Mouse (Mus musculus): ENCODE measurements around the gene Zdhhc16.
A peak's percentile ranks its signal among the peaks of the same experiment; 100 is the strongest.

The Zdhhc16 gene

GRCm38 (mm10) chr19:41943841-41944240 lies 10.6 kb downstream of the Zdhhc16 start:
- no peak for DNase-seq (ENCODE audit: low read depth, low spot score)
- no peaks in the 10 kb centered on the region for H3K27me3 ChIP-seq (ENCODE audit: control insufficient read depth, insufficient read depth, low read length, poor library complexity, severe bottlenecking)
- H3K36me3 ChIP-seq (ENCODE audit: control insufficient read depth, insufficient read depth, low read length, poor library complexity, severe bottlenecking): peaks cover 16% of the 10 kb centered on the region

DNA sequence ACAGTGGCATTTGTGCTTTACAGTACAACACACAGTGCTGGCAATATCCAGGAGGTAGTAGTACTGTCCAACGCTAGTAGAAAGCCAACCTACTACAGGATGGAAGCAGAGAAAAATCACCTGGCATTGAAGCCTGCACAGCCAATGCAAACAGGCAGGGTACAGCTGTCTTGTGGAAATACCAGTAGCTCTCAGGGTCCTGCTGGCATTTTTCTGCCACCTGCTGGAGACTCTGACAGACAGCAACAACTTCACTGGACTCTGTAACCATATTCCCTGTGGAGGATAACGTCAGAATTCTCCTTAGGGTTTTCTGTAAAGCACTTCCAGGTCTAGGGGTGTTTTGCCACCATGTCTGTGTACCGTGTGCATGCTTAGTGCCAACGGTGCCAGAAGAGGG lies 19.0 kb downstream of the Zdhhc16 start:
- peak; percentile 28 for DNase-seq (ENCODE audit: low read depth, low spot score)
- no peaks in the 10 kb centered on the region for H3K27me3 ChIP-seq (ENCODE audit: control insufficient read depth, insufficient read depth, low read length, poor library complexity, severe bottlenecking)
- peaks cover 6% of the 10 kb centered on the region for H3K36me3 ChIP-seq (ENCODE audit: control insufficient read depth, insufficient read depth, low read length, poor library complexity, severe bottlenecking)

- no peak for DNase-seq (ENCODE audit: low read depth, low spot score)
- H3K36me3 ChIP-seq (ENCODE audit: control insufficient read depth, insufficient read depth, low read length, poor library complexity, severe bottlenecking): peaks cover 10% of the 10 kb centered on the region
- H3K27me3 ChIP-seq (ENCODE audit: control insufficient read depth, insufficient read depth, low read length, poor library complexity, severe bottlenecking): no peaks in the 10 kb centered on the region
Observed at GRCm38 (mm10) chr19:41953574-41953973, 20.3 kb downstream of the Zdhhc16 start.

DNA sequence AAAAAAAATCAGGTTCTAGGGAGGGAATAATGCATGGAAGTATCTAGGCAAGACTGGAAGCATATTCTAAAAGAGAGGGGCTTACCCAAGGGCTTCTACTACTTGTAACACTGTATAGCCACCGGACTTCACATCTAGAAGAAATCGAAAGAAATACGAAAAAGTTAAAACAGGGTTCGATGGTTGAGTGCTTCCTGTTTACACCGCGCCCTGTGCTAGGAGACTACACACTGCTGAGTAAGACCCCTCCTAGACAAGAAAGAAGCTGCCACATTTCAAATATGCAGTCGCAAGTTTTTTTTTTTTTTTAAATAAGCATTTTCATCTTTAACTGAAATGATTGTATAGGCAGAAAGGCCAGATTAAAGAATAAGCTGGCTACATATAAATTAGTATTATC lies 36.3 kb downstream of the Zdhhc16 start:
- H3K36me3 ChIP-seq (ENCODE audit: control insufficient read depth, insufficient read depth, low read length, poor library complexity, severe bottlenecking): peaks cover 16% of the 10 kb centered on the region
- no peak for DNase-seq (ENCODE audit: low read depth, low spot score)
- no peaks in the 10 kb centered on the region for H3K27me3 ChIP-seq (ENCODE audit: control insufficient read depth, insufficient read depth, low read length, poor library complexity, severe bottlenecking)

DNA sequence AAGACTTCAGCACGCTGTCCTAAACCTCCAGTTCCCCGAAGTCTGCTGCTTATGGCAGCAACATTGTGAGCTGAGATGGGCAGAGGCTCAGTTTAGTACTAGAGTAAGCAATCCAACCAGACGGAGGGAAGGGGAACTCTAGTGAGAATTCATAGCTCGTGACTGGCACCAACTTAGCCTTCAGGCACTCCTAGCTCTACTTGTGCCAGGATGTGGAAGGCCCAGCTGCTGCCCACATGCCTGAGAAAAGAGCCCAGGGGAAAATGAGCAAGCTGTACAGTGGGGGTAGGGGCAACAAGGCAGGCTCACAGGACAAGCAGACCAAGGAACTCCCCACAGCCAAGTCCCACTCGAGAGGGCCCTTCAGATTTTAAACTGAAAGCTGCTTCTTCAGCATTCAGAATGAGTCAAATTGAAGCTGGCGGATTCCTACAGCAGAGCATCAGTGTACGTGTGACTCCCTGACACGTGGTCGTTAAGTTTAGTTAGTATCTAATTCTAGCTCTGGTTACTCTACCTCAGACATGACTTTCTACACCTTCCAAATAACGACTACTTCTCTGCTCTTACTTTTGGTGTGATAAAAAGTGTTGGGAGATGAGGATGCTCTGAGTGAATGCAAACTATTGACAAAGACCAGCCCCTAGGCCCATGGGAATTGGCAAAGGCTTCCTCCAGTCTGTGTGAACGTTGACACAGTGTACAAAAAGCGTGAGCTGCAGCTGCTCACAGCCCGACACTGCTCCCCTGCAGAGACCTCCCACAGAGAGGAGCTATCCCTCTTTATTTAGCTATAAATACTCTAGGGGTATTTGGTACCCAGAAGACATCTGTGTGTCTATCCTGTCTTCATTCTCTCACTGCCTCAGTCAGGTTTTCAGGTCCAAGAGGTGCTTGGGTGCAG lies 40.9 kb downstream of the Zdhhc16 start:
- Histone ChIP-seq H3K36me3 (ENCODE audit: control insufficient read depth, insufficient read depth, low read length, poor library complexity, severe bottlenecking) (no peaks in the 10 kb centered on the region), H3K27me3 (ENCODE audit: control insufficient read depth, insufficient read depth, low read length, poor library complexity, severe bottlenecking) (no peaks in the 10 kb centered on the region)
- DNase-seq (ENCODE audit: low read depth, low spot score): no peak

- H3K27me3 ChIP-seq (ENCODE audit: control insufficient read depth, insufficient read depth, low read length, poor library complexity, severe bottlenecking): no peaks in the 10 kb centered on the region
- no peak for DNase-seq (ENCODE audit: low read depth, low spot score)
- H3K36me3 ChIP-seq (ENCODE audit: control insufficient read depth, insufficient read depth, low read length, poor library complexity, severe bottlenecking): no peaks in the 10 kb centered on the region
Observed at GRCm38 (mm10) chr19:41980422-41980818, 47.1 kb downstream of the Zdhhc16 start.

DNA sequence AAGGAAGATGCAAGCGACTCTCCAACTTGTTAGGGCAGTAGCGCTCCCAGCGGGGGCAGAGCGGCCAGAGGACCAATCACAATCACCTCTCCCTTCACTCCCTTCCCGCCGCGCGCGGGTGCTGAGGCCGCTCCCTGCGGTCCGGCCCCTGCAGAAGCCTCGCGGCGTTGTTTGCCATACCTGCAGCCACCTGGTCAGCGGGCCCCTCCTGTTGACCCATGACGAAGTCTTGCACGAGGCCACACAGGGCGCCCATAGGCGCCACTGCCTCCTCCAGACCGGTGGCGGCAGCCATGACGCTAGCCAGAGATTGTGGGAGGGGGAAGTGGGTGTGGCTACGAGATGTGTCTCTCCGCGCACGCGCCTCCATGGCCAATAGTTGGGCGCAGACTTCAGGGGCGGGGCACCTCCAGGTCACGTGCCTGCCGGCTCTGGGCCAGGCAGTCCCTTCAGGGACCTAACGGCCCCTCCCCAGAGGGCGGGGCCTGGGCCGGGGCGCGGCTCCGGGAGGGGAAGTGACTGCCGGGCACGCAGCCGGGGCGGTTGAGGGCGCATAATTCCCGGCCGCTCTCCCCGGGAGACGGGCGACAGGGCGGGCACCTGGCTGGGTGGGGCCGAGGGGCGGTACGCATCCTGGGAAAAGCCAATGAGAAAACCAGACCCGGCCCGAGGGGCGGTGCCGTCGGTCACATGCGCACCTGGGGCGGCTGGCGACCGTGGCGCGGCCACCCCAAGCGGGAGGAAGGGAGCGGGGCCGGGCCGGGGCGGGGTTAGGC lies 47.7 kb downstream of the Zdhhc16 start, which contains the start of gene Mms19:
Mms19 (minus strand) TSS at position 339 of the 776 bp plus-strand sequence.
- no peaks in the 10 kb centered on the region for H3K36me3 ChIP-seq (ENCODE audit: control insufficient read depth, insufficient read depth, low read length, poor library complexity, severe bottlenecking)
- peak; percentile 99 for DNase-seq (ENCODE audit: low read depth, low spot score)
- no peaks in the 10 kb centered on the region for H3K27me3 ChIP-seq (ENCODE audit: control insufficient read depth, insufficient read depth, low read length, poor library complexity, severe bottlenecking)

- Histone ChIP-seq H3K36me3 (ENCODE audit: control insufficient read depth, insufficient read depth, low read length, poor library complexity, severe bottlenecking) (no peaks in the 10 kb centered on the region), H3K27me3 (ENCODE audit: control insufficient read depth, insufficient read depth, low read length, poor library complexity, severe bottlenecking) (no peaks in the 10 kb centered on the region)
- no peak for DNase-seq (ENCODE audit: low read depth, low spot score)
Observed at GRCm38 (mm10) chr19:41981595-41981927, 48.3 kb downstream of the Zdhhc16 start, which contains the start of gene Ubtd1. Gene Ubtd1, plus strand, starts transcription at chr19:41981763.

DNA sequence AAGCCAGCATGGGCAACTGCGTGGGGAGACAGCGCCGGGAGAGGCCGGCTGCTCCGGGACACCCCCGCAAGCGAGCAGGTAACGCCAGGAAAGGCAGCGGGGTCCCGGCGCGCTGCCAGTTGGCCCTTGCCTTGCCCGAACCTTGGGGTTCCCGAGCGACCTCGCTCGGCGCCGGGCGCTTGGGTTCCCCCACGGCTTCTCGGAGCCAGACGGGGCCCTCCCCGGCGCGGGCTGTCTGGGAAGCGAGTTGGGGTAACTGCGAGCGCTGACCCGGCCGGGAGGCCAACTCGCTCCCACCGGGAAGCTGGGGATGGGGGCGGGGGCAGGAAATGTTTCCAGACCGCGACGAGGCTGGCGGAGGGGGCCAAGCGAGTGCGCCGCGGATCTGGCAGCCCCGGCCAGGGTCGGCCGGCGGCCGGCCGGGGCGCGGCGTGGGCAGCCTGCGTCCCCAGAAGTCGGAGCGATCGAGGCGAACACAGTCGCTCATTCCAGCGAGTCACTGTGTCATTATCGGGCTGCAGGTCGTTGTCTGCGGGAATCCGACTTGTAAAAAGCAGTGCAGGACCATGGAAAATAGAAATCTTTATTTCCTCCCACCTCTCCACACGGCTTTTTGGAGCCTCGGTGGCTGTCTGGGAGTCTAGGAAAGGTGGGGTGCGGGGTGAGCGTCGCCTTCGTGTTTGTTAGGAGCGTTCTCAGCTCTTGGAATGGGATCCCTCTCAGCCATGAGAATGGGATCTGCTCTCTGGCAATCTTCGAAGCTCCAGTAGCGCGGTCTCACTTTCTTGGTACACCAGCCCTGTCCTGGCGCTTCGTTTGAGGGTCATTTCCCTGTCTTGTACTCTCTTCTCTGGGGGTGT lies 48.9 kb downstream of the Zdhhc16 start:
- H3K27me3 ChIP-seq (ENCODE audit: control insufficient read depth, insufficient read depth, low read length, poor library complexity, severe bottlenecking): no peaks in the 10 kb centered on the region
- DNase-seq (ENCODE audit: low read depth, low spot score): no peak
- no peaks in the 10 kb centered on the region for H3K36me3 ChIP-seq (ENCODE audit: control insufficient read depth, insufficient read depth, low read length, poor library complexity, severe bottlenecking)

- no peaks in the 10 kb centered on the region for H3K27me3 ChIP-seq (ENCODE audit: control insufficient read depth, insufficient read depth, low read length, poor library complexity, severe bottlenecking)
- peak; percentile 28 for DNase-seq (ENCODE audit: low read depth, low spot score)
Observed at GRCm38 (mm10) chr19:41982791-41983150, 49.5 kb downstream of the Zdhhc16 start.

GRCm38 (mm10) chr19:41985994-41986393 lies 52.7 kb downstream of the Zdhhc16 start:
- Histone ChIP-seq H3K27me3 (ENCODE audit: control insufficient read depth, insufficient read depth, low read length, poor library complexity, severe bottlenecking) (no peaks in the 10 kb centered on the region), H3K36me3 (ENCODE audit: control insufficient read depth, insufficient read depth, low read length, poor library complexity, severe bottlenecking) (no peaks in the 10 kb centered on the region; the same call in 1 of the 2 replicates)
- DNase-seq (ENCODE audit: low read depth, low spot score): no peak

More at GRCm38 (mm10) chr19:41982791-41983150, 49.5 kb downstream of the Zdhhc16 start:
- no peaks in the 10 kb centered on the region; the same call in 1 of the 2 replicates for H3K36me3 ChIP-seq (ENCODE audit: control insufficient read depth, insufficient read depth, low read length, poor library complexity, severe bottlenecking)

- Histone ChIP-seq H3K27me3 (ENCODE audit: control insufficient read depth, insufficient read depth, low read length, poor library complexity, severe bottlenecking) (no peaks in the 10 kb centered on the region), H3K36me3 (ENCODE audit: control insufficient read depth, insufficient read depth, low read length, poor library complexity, severe bottlenecking) (no peaks in the 10 kb centered on the region; the same call in 1 of the 2 replicates)
- no peak for DNase-seq (ENCODE audit: low read depth, low spot score)
Observed at GRCm38 (mm10) chr19:41987206-41987605, 53.9 kb downstream of the Zdhhc16 start.

- Histone ChIP-seq H3K27me3 (ENCODE audit: control insufficient read depth, insufficient read depth, low read length, poor library complexity, severe bottlenecking) (no peaks in the 10 kb centered on the region), H3K36me3 (ENCODE audit: control insufficient read depth, insufficient read depth, low read length, poor library complexity, severe bottlenecking) (no peaks in the 10 kb centered on the region; the same call in 1 of the 2 replicates)
- DNase-seq (ENCODE audit: low read depth, low spot score): no peak
Observed at GRCm38 (mm10) chr19:41989810-41990209, 56.5 kb downstream of the Zdhhc16 start.

- Histone ChIP-seq H3K27me3 (ENCODE audit: control insufficient read depth, insufficient read depth, low read length, poor library complexity, severe bottlenecking) (no peaks in the 10 kb centered on the region), H3K36me3 (ENCODE audit: control insufficient read depth, insufficient read depth, low read length, poor library complexity, severe bottlenecking) (no peaks in the 10 kb centered on the region; the same call in 1 of the 2 replicates)
- DNase-seq (ENCODE audit: low read depth, low spot score): no peak
Observed at GRCm38 (mm10) chr19:41991926-41992477, 58.7 kb downstream of the Zdhhc16 start.
